Mouse (Mus musculus) cerebellum, postnatal 25 days (tissue): ENCODE results near the gene Gm38392.
"Not testable (repeated sequence)": the region's sequence is repeated elsewhere in the genome, so short reads cannot be mapped to it uniquely, and the experiment has no call there.

Source experiments
- DNase-seq, 2 experiments: peaks; one replicate each; pipeline ENCODE4 v3.0.0; 2021; ENCODE audit warnings: mixed read lengths in 2 of 2

Gene Gm38392

DNA sequence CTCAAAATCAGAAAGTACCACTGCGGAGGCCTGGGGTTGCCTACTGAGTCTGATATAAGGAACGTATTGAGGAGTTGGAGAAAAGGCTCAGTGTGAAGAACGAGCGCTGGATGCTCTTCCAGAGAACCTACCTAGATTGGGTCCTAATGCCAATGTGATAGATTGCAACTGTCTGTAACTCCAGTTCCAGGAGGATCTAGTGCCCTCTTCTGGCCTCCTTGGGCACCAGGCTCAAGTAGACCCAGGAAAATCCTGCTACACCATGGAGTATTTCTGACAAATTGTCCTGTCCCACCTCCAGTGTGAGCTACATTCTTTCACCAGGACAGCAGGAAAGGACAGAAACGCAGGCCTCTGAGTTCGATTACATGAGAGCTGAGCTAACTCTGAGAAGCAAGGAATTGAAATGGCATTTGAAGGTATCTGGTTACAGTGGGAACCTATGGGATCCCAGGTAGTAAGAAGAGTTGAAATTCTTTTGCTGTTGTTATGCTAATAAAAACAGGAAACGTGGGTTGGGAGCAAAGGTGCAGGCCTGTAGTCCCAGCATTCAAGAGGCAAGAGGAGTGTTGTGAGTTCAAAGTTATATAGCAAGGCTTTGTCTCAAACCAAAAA lies 10.4 kb downstream of the Gm38392 start:
- peak; percentile 26 to 58 for DNase-seq

- no peak for DNase-seq
Measured at GRCm38 (mm10) chr3:88276121-88276520, 10.9 kb downstream of the Gm38392 start.

- DNase-seq, result no peak
Measured at GRCm38 (mm10) chr3:88274002-88274401, 13.0 kb downstream of the Gm38392 start.

GRCm38 (mm10) chr3:88271859-88272258 lies 15.2 kb downstream of the Gm38392 start:
- no peak for DNase-seq

DNA sequence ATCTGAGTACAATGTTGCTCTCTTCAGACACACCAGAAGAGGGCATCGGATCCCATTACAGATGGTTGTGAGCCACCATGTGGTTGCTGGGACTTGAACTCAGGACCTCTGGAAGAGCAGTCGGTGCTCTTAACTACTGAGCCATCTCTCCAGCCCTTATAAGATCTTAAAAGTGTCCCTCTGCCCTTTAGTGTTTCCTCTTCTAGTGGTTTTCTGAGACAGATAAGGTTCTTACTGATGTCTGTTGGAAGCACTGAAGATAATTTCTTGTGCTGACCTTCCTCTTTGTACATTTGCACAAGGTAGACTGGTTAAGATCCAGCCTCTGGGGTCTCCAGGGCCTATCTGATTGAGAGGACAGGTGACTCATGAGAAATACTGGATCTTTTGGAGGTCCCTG lies 15.7 kb downstream of the Gm38392 start:
- not testable (repeated sequence) for DNase-seq

- DNase-seq, result no peak
Measured at GRCm38 (mm10) chr3:88268991-88269390, 18.0 kb downstream of the Gm38392 start.

DNA sequence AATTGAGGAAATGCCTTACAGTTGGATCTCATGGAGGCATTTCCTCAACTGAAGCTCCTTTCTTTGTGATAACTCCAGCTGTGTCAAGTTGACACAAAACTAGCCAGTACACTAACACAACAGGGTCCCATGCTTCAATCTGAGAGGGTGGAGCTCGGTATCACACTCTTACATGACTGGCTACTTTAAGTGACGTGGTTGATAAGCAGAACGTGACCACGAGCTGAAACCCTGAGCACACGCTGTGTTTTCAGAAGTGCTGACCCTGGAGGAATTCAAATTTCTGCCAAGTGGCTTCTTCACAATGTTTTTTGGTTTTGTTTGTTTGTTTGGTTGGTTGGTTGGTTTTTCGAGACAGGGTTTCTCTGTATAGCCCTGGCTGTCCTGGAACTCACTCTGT lies 19.0 kb downstream of the Gm38392 start:
- not testable (repeated sequence) for DNase-seq

DNA sequence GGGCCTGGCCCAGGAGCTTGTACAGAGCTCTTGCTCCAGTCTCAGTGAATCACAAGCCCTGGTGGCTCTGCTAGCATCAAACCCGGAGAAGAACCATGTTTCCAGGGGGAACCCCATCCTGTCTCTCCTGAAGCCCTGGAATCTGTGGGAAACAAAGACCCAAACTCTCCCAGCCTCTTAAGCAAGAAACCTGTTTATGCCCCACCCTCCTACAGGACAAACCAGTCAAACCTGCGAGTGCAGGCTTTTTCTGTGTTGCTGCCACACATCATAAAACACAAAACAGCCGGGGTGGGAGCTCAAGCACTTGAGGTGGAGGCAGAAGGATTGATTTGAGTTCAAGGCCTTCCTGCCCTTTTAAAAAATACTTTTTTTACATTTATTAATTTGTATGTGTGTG lies 24.7 kb downstream of the Gm38392 start:
- DNase-seq, result no peak

GRCm38 (mm10) chr3:88256382-88256781 lies 30.6 kb downstream of the Gm38392 start:
- DNase-seq, result no peak

DNA sequence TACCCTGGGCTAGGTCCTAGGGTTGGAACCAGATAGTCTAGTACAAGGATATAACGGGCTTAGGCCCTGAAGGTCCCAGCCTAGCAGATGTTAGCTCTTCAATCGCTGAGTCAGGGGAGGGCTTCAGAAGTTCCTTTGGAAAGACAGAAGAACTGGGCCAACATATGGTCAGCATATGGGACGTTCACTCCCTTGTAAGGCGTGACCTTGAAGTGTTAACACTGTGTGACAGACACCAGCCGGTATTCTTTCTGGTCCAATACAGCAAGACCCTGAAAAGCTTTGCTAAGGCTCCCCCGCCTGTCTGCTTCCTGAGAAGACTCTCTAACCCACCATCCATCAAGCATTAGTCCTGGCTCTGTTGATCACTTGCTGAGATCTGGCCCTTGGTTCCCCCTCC lies 31.1 kb downstream of the Gm38392 start:
- no peak for DNase-seq

- peak; percentile 63 to 82 for DNase-seq
Measured at GRCm38 (mm10) chr3:88254268-88254926, 32.6 kb downstream of the Gm38392 start, which contains the start of gene Rhbg. Rhbg (minus strand) TSS chr3:88254709.

- no peak for DNase-seq
Measured at GRCm38 (mm10) chr3:88252739-88253138, 34.3 kb downstream of the Gm38392 start.

- peak in 1 of 2 experiments; percentile 11 for DNase-seq
Measured at GRCm38 (mm10) chr3:88248406-88248805, 38.6 kb downstream of the Gm38392 start.

DNA sequence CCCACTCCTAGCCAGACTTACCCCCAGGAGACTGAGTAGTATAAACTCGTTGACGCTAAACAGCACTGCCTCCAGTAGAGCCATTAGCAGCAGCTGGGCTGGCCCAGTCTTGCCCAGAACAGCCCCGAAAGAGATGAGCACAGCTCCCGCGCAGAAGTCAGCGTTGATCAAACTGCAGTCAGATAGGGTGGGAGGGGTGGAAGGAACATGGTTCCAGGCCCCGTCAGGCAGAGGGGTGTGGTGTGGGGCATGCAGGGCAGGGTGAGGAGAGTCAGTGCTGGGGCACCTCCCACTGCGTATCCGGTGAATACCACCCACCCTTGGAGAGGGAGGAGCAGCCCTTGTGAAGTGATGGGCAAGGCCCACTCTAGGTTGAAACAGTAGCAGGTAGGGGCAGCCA lies 39.3 kb downstream of the Gm38392 start:
- DNase-seq, result no peak

DNA sequence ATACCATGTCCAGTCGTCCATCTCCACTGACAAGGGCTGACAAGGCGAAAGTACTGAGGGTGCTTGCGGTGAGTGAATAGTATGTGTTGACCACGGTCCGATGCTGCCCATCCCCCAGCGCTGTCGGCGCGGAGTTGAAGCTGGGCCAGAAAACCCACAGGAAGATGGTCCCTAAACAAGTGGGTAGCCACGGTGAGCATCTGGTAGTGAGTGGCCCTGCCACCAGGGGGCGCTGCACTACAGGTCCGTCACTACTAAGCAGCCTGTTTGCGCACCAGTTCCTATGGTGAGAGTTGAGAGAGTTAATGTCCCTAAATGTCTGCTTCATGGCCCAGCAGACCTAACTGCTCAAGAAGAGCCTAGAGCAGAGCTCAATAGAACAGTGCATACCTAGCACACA lies 41.2 kb downstream of the Gm38392 start:
- peak; percentile 80 to 87 for DNase-seq

DNA sequence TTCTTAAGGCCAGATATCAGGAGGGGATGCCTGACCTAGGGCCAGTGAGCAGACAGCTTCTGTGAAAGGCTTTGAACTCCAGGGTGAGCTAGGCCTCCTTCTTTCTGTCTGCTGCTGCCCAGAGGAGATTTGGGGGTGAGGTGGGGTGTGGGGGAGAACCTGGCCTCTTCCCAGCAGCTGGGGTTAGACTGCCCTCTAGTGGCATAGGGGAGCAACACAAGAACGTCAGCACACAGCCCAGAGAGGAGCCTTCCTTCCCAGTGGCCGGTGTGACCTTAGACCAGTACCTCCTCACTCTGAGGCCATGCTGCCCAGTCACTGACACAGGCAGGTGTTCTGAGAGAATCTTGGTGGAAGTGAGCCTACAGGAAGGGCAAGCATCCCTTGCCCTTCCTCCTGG lies 42.9 kb downstream of the Gm38392 start:
- DNase-seq, result peak; percentile 72 to 78

DNA sequence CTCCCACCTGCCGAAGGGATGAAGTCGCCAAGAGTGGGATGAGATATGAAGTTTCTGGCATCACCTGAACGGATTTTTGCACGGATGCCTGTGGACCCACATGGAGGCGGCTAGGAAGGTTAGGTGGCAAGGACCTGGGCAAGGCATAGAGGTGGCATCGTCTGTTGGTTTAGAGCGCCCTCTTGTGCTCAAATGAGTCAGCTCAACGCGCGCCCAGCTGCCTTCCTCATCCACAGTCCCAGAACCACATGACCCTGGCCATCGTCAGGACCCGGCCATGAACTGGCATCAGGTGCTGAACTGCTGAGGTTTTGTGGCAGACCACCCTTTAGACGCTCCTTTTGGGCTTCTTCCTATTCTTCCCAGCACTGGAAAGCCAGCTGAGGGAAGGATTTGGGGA lies 44.5 kb downstream of the Gm38392 start:
- peak; percentile 91 to 94 for DNase-seq

GRCm38 (mm10) chr3:88241045-88241786 lies 45.8 kb downstream of the Gm38392 start:
- DNase-seq, result peak; percentile 18 to 40

- peak in 1 of 2 experiments; percentile 25 for DNase-seq
Measured at GRCm38 (mm10) chr3:88239446-88239845, 47.6 kb downstream of the Gm38392 start.

- DNase-seq, result peak; percentile 42 to 48
Measured at GRCm38 (mm10) chr3:88238866-88239391, 48.1 kb downstream of the Gm38392 start.

DNA sequence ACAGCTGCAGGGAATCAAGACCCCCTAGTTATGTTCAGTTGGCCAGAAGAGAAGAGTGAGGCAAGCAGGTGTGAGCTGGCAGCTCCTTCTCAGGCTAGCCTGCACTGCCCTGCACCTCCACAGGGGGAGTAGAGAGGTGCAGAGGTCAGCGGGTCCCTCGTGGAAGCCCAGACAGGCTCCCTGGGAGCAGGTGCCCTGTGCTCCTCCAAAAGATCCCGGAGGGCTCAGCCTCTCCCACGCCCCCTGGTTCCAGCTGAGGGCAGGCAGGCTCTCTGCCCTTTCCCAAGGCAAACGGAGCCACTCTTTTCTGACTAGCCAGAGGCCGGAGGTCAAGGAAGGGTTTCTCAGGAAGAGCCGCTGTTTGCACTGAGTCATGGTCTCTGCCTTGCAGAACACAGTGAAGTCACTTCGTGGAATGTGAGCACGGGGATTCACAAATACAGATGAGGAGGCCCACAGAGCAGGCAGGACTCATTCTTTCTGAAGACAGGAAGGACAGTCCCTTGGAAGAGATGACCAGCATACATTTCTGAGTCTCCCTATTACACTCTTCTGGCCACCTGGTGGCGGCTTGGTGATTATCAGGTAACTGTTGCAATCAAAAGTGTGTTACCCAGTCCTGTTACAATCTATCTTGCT lies 49.3 kb downstream of the Gm38392 start:
- DNase-seq, result peak; percentile 71 to 82

DNA sequence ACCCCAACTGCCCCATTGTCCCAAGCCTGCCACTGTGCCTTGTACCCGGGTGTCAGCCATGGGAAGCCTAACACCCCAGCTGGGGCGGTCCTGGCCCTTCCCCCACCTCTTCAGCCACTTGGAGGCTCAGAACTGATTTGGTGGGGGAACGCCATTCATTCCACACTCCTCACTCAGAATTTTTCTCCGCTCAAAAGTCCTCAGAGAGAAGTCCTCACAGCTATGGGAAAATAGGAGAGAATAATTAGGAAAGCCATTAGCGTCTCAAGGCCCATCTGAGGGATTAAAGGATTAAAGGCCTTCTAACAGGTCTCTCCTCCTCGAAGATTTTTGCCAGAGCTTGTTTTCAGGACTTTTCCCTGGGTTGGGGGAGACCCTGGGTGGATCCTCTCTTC lies 49.9 kb downstream of the Gm38392 start:
- peak; percentile 9 to 22 for DNase-seq

DNA sequence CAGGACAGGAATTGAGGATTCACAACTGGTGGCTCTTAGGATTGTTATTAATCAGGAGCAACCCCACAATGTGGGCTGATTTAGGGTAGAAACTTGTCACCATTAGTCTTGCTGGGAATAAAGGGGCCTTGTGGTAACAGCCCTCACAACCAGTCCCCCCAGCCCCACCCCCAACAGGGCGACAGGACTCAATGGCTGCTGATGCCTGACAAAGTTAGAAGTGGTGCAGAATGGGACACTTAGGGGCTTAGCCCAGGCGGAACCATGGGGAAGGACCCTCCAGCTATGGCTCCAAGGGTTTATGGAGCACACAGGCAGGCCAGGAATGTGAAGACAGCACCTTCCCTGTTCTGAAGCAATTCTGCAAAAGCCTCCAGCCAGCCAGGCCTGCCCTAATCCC lies 51.4 kb downstream of the Gm38392 start:
- peak; percentile 11 to 32 for DNase-seq
